Mouse (Mus musculus) layer of hippocampus, adult 2 months (tissue): ENCODE data around the gene Mettl7a1. TPM values are rescaled to one million over a fixed set of nuclear protein-coding genes. Genes with fewer than 3 reads are reported as not detected.
"Not testable (repeated sequence)": the region's sequence is repeated elsewhere in the genome, so short reads cannot be mapped to it uniquely, and the experiment has no call there.

ENCODE experiments used
- DNase-seq, 2 experiments: peaks; one replicate each; pipeline ENCODE4 v3.0.0; 2022; ENCODE audit warnings: low spot score in 2 of 2
- H3K27ac ChIP-seq: fragments of 200-600 bp; 2 replicates; pipeline ENCODE4 v1.8.1; 2022
- H3K4me3 ChIP-seq: fragments of 200-600 bp; 2 replicates; pipeline ENCODE4 v1.8.1; 2022; ENCODE audit warnings: mild to moderate bottlenecking
- CTCF ChIP-seq: fragments of 200-600 bp; conservative IDR thresholded peaks from 2 replicates; pipeline ENCODE4 v1.8.1; 2022; ENCODE audit warnings: antibody characterized with exemption, mild to moderate bottlenecking, moderate library complexity
- total RNA-seq, 2 experiments: library from RNA; stranded (reverse); gene quantifications; 2 replicates each; pipeline ENCODE4 v1.2.3; 2021

The Mettl7a1 gene
- total RNA-seq, 2 experiments from 2014 or later = 31.5 to 36.8 TPM

DNA sequence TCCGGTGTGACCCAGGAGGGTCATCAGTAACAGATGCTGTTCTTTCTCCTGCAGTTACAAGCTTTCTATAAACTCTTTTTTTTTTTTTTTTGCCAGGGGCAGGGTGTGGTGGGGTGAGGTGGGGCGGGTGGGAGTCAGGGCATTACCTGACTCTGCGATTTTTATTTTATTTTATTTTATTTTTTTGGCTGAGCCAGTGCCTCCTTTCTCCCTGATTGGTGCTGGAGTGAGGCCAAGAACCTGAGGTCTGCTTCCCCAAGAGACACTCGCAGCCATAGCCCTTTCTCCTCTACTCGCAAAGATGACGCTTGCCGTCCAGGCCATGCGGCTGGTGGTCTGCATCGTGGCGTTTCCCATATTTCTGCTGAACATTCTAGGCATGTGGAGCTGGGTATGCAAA, 30.7 kb downstream of the Mettl7a1 start, which contains the start of gene Mettl7a3:
Gene Mettl7a3 (plus strand): TSS at position 301 of the 400 bp plus-strand sequence.
- DNase-seq = no peak
- no peak within 1 kb of the TSS for H3K4me3 ChIP-seq
- TF ChIP-seq CTCF = no peak

DNA sequence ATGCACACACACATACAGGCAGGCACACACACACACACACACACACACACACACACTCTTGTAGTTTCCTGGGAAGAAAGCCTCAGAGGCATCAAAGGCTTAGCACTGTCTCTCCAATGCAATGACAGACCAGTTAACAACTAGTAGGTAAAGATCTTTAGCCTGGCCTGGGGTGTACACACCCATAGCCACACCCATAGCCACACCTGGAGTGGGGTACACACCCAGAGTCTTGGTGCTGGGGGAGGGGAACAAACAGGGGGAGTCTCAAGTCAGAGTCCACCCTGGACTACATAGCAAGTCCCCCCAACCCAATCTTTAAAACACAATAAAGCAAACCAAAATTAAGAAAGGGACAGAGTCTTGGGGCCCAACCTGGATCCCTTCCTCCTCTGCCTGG, 33.4 kb downstream of the Mettl7a1 start:
- not testable (repeated sequence) for H3K4me3 ChIP-seq, H3K27ac ChIP-seq, DNase-seq

More for the DNA sequence above, 30.7 kb downstream of the Mettl7a1 start, which contains the start of gene Mettl7a3:
- H3K27ac ChIP-seq = no peak within 1 kb of the TSS

DNA sequence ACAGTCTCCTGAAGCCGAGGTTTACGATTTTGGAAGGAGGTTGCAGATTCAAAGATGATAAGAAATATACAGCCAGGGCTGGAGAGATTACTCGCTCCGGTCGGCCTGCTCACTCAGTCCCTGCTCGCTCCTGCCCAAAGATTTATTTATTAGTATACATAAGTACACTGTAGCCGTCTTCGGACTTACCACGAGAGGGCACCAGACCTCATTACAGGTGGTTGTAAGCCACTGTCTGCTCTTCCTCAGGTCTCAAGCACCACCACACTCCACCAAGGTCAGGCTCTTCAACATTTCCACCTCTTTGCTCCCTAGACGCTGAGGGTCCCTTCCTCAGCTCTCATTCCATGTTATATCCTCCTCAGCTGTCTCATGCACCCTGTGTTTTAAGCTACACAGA, 33.9 kb downstream of the Mettl7a1 start:
- H3K4me3 ChIP-seq, H3K27ac ChIP-seq: not testable (repeated sequence)
- peak; percentile 68 for TF ChIP-seq CTCF
- peak in 1 of 2 experiments; percentile 43 for DNase-seq

DNA sequence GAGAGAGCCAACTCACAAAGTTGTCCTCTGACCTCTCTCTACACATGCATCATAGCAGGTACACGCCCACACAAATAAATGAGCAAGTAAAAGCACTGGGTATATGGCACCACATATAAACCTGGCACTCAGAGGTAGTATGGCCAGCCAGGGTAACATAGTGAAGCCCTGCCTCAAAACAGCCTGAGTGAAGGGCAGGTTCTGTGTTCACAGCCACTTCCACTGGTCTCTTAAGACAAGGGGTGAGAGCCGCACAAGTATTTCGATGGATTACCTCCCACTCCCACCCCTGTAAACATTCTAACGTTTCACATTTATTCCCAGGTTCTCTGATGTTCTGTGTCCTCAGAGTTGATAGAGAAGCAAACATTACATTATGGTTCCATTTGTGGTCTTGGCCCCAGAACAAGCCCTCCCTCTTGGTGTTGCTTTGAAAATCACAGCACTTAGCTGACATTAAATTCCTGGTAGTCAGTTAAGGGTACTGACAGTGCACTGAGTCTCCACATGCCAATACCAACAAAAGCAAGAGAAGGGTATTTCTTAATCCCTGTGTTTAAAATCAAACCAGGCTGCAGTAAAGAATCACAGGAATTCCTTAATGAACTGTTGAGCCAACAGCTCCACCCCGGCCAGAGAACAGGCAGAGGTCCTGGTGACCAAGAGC, 37.5 kb downstream of the Mettl7a1 start:
- H3K27ac ChIP-seq, DNase-seq, H3K4me3 ChIP-seq: not testable (repeated sequence)

DNA sequence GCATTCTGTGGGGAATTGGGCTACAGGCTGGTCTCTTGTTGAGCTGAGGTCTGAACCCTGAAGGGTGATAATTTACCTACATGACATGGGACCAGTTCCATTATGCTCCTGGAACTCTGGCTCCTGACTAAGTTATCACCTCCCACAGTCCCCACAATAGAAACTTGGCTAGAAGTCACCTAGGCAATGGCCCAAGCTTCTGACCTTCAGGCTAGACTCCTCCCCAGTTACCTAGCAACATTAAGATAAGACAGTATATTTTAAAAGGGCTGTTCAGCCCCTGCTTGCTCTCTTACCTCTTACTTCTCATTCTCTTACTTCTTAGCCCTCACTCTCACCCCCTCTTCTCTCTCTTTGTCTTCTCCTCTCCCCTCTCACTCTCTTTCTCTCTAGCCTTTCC, 41.5 kb downstream of the Mettl7a1 start:
- no peak for TF ChIP-seq CTCF
- Histone ChIP-seq H3K4me3 (no peak overlapping the region), H3K27ac (no peak overlapping the region)
- DNase-seq = no peak

DNA sequence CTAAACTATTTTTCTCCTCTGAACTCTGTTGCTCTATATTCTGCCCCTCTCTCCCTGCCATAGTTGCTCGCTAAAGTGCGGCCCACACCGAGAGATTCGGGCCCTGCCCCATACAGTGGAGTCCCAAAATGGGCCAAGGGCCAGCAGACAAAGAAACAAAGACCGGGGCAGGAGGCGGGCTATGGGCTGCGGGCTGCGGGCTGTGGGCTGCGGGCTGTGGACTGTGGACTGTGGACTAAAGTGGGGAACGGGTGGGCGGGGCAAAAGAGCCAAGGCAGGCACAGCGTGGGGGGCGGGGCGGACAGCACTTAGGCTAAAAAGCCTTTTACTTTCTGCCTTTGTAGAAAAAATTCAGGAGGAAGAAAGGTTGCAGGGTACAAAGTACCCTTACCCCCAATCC, 42.8 kb downstream of the Mettl7a1 start:
- no peak for TF ChIP-seq CTCF
- no peak for DNase-seq
- H3K4me3 ChIP-seq = no peak overlapping the region
- no peak overlapping the region for H3K27ac ChIP-seq

DNA sequence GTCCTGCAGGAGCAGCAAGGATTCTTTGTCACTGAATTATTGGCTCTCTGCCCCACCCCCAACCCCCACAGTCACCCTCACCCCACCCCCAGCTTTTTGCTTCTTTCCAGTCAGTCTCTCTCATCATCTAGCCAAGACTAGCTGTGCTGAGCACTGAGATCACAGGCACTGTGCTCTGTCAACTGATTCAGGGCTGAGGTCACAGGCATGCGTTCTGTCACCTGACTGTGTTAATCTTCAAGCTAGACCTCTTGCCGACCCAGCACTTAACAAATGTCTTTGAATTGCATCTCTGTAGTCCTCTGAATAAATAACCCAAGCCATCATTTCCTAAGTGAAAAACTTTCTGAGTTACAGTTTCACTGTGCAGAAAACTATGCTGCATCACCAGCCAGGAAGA, 45.6 kb downstream of the Mettl7a1 start:
- H3K27ac ChIP-seq = no peak overlapping the region
- no peak overlapping the region for H3K4me3 ChIP-seq
- no peak for DNase-seq
- TF ChIP-seq CTCF = no peak

DNA sequence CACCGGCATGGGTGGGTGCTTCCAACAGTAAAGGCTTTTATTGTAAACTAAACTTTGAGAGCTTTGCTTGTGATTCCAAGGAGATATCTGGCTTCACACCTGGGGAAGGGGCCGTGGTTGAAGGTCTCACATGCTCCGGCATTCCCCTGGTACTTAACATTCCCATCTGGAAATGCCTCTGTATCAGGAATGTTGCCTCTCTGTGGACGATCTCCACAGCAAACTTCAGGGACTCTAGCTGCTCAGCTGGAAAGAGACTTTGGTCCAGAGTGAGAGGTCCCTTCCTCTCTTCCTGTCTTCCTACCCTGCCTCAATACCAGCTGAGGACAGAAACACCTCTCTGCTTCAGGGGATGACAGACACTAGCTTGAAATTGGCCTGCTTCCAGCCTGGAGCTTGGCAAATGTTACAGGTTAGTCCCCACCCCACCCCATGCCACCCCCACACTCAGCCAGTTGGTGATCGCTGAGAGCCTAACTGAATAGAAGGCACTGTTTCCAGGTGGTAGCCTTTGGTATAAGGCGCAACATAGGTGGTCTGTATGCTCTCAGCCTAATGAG, 47.6 kb downstream of the Mettl7a1 start:
- TF ChIP-seq CTCF = no peak
- H3K27ac ChIP-seq = no peak overlapping the region
- DNase-seq = no peak
- H3K4me3 ChIP-seq = no peak overlapping the region

DNA sequence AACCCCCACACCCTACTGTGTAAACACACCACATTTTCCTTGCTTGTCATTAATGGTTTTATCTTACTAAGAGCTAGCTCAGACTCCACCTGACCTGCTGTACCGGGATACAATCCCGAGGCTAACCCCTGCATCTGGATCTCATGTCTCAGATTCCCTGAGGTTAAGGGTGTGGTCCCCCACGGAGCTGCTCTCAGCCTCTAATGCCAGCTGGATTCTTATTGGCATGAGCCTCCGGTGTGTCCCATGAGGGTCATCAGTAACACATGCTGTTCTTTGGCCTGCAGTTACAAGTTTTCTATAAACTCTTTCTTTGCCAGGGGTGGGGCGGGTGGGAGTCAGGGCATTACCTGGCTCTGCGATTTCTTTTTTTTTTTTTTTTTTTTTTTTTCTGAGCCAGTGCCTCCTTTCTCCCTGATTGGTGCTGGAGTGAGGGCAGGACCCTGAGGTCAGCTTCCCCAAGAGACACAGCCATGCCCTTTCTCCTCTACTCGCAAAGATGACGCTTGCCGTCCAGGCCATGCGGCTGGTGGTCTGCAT, 48.8 kb downstream of the Mettl7a1 start, which contains the start of the genes Methig1 and Mettl7a2:
Gene Methig1 (plus strand): TSS at position 439 of the 540 bp plus-strand sequence.
Gene Mettl7a2 (plus strand): TSS at position 490 of the 540 bp plus-strand sequence.
- TF ChIP-seq CTCF = no peak
- Histone ChIP-seq H3K27ac (no peak within 1 kb of the TSS), H3K4me3 (no peak within 1 kb of the TSS)
- DNase-seq = no peak

DNA sequence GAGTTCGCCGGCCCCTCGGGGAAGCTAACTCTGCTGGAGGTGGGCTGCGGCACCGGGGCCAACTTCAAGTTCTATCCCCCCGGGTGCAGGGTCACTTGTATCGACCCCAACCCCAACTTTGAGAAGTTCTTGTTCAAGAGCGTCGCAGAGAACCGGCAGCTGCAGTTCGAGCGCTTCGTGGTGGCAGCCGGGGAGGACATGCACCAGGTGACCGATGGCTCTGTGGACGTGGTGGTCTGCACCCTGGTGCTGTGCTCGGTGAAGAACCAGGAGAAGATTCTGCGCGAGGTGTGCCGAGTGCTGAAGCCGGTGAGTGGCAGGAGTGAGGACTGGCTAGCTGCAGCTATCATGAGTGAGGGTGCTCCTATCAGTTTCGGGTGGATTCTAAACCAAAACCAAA, 49.5 kb downstream of the Mettl7a1 start:
- H3K4me3 ChIP-seq = not testable (repeated sequence)

DNA sequence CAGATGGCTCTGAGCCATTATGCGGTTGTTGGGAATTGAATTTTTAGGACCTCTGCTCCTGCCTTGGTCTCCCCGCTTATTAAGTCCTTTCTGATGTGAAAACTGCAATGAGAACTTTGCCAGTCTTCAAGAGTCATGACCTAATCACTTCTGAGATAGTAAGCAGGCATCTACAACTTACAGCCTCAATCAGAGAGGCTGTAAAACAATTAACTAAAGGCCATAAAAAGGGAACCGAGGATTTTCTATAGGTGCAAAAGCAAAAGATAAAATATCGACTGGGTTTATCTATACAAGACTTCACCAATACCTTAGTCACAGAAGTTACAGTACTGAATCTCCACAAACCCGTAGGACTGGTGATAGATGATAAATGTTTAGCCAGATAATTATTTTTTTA, 51.9 kb downstream of the Mettl7a1 start:
- Histone ChIP-seq H3K4me3 (no peak overlapping the region), H3K27ac (no peak overlapping the region)
- TF ChIP-seq CTCF = no peak
- no peak for DNase-seq

More for the DNA sequence above, 49.5 kb downstream of the Mettl7a1 start:
- H3K27ac ChIP-seq, DNase-seq: not testable (repeated sequence)

DNA sequence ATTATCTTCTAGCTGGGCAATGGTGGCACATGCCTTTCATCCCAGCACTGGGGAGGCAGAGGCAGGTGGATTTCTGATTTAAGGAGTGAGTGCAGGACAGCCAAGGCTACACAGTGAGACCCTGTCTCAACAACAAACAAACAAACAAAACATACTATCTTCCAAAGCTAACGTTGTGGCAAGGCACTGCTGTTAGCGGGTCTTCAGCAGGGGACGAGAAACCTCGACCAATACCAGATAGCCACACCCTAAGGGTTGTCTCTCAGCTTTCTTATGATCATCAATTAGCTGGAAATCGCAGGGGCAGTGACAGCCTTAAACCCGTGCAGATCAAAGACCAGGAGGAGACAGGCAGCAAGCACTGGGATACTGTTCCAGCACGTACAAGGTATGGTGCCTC, 60.3 kb downstream of the Mettl7a1 start, which contains the start of gene Higd1c:
Gene Higd1c (plus strand): TSS at position 301 of the 400 bp plus-strand sequence.
- no peak for DNase-seq
- no peak for TF ChIP-seq CTCF
- H3K27ac ChIP-seq = no peak within 1 kb of the TSS
- H3K4me3 ChIP-seq = no peak within 1 kb of the TSS

DNA sequence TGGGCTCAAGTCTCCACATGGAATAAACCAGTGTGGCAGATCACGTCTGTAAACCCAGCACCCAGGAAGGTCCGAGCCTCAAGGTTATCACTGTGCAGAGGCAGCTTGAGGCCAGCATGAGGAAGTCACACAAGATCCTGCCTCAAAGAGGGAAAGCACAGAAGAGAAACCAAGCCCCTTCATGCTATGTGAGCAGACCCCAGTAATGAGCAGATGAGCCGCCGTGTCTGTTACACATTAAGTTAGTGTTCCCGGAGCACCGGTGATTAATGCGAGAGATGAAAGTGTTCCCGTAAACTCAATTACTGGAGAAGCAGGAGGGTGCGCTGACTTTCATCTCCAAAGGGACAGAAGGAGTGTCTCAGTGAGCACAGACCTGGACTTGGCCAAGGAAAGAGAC, 62.0 kb downstream of the Mettl7a1 start:
- H3K27ac ChIP-seq, DNase-seq, H3K4me3 ChIP-seq: not testable (repeated sequence)

DNA sequence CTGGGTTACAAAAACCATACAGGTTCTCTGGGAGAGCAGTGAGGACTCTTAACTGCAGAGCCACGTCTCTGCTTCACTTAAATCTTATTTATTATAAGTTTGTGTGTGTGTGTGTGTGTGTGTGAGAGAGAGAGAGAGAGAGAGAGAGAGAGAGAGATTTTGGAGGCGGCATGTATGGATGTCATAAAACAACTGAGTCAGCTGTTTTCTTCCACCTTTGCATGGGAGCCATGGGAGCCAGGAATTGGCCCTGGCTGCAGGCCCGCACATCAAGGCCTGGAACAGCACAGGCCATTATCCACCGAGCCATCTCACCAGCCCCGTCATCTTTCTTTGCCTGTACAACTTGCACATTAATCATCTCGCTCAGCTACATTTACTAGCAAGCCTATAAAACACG, 63.2 kb downstream of the Mettl7a1 start:
- no peak overlapping the region for H3K27ac ChIP-seq
- H3K4me3 ChIP-seq = no peak overlapping the region
- no peak for TF ChIP-seq CTCF
- DNase-seq = no peak
